Mouse (Mus musculus): ENCODE measurements around the gene Nrcam. TPM values are rescaled to one million over a fixed set of nuclear protein-coding genes. Genes with fewer than 3 reads are reported as not detected.
"Not testable (repeated sequence)": the region's sequence is repeated elsewhere in the genome, so short reads cannot be mapped to it uniquely, and the experiment has no call there.

Nrcam gene
- polyA plus RNA-seq (2012; rRNA removed), result 0.06 and 0.10 TPM in 2 replicates

DNA sequence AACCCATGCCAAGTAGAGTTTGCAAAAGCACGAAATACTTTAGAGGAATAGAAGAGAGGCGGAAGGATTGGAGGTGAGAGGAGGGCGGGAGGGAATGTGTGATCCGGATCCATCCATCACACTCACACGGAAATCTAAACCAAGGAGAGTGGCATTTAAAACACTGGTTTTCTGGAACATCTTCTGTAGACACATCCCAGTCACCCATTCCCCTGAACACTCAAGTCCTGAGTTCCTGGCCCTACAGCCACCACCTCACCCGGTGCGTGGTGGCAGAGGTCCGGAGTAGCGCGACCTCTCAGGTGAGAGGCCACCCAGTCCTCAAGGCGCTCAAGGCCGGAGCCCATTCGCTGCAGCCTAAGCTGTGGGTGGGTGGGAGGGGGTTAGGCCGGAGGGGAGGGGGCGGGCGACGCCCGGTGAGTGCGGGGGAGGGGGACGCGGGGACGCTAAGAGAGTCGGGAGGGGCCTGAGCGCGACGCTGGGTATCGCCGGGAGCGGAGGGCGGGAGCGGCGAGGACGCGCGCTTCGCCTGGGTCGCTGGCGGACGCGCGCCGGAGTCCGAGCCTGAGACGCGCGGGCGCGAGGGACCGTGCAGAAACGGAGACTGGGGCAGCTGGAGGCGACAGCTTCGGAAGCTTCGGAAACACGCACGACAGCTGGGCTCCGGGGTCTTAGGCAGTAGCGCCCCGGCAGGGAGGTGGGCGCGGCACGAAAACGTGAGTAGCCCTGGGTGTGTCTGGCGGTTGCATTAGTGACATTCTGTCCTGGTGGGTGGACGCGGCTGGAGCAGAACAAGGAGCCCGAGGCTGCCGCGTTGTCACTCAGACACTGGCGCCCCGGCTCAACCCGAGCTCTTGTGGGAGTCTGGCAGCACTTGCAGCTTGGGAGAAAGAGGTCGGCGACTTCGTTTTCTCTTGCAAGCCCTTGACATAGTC lies at the start of gene Nrcam:
Gene Nrcam (plus strand): TSS at position 505 of the 935 bp plus-strand sequence.
- Histone ChIP-seq H3K4me1 (ENCODE audit: control insufficient read depth, insufficient read depth, insufficient read length, low read length) (peaks cover 9% of the 10 kb centered on the region), H3K36me3 (ENCODE audit: control insufficient read depth, insufficient read depth, low read length) (no peaks in the 10 kb centered on the region), H3K27me3 (ENCODE audit: control insufficient read depth, insufficient read depth, low read length) (peaks cover 22% of the 10 kb centered on the region; the same call in 1 of the 2 replicates), H3K27ac (ENCODE audit: insufficient read depth, low read depth, low read length) (no peak within 1 kb of the TSS), H3K4me3 (ENCODE audit: low read depth, low read length) (peak within 1 kb of the TSS; percentile 65)
- TF ChIP-seq POLR2A (IDR thresholded peaks at IDR 0.05; ENCODE audit: low read depth, low read length) (no peak), CTCF (IDR thresholded peaks at IDR 0.05; ENCODE audit: extremely low read depth, insufficient read length, insufficient replicate concordance, low read depth, low read length) (no peak)
- 4% methylated on average over 74 of the region's 74 CpGs for WGBS

DNA sequence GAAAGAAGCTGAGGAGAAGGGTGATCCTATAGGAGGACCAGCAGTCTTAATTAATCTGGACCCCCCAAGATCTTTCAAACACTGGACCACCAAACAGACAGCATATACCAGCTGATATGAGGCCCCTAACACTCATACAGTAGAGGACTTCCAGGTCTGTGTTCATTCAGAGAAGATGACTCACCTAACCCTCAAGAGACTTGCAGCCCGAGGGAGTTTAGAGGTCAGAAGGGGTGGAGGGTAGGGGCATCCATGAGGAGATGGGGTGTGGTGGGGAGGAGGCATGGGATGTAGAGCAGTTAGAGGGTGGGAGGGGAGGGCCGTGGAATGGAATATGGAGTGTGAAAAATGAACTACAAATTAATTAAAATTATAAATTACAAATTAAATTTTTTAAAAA lies 48.5 kb upstream of the Nrcam start:
- H3K4me1 ChIP-seq (ENCODE audit: control insufficient read depth, insufficient read depth, insufficient read length, low read length); H3K4me3 ChIP-seq (ENCODE audit: low read depth, low read length); H3K27me3 ChIP-seq (ENCODE audit: control insufficient read depth, insufficient read depth, low read length); H3K27ac ChIP-seq (ENCODE audit: insufficient read depth, low read depth, low read length); H3K36me3 ChIP-seq (ENCODE audit: control insufficient read depth, insufficient read depth, low read length): not testable (repeated sequence)
- WGBS, result 41% methylated on average over 2 of the region's 2 CpGs

DNA sequence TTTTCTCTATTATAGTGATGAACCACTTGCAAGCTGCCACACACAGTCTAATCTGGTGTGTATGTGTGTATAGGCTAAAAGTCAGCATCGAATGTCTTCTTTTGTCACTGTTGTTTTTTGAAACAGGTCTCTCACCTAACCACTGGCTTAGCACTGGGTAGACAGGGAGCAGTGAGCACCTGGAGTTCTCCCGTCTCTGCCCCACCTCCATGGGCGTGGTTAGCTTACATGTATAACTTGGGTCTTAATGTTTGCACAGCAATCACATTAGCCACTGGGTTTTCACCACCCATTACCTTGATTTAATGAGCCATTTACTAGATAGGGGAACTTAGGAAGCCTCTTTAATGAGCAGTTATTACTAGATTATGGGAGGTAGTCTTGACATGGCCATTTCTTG lies 47.2 kb upstream of the Nrcam start:
- H3K4me3 ChIP-seq (ENCODE audit: low read depth, low read length), result no peak overlapping the region
- TF ChIP-seq CTCF (IDR thresholded peaks at IDR 0.05; ENCODE audit: extremely low read depth, insufficient read length, insufficient replicate concordance, low read depth, low read length), result no peak
- no peak for TF ChIP-seq POLR2A (IDR thresholded peaks at IDR 0.05; ENCODE audit: low read depth, low read length)
- H3K27me3 ChIP-seq (ENCODE audit: control insufficient read depth, insufficient read depth, low read length), result no peaks in the 10 kb centered on the region
- WGBS, result 37% methylated on average over 3 of the region's 3 CpGs
- H3K4me1 ChIP-seq (ENCODE audit: control insufficient read depth, insufficient read depth, insufficient read length, low read length), result peaks cover 3% of the 10 kb centered on the region; the same call in 1 of the 2 replicates
- H3K36me3 ChIP-seq (ENCODE audit: control insufficient read depth, insufficient read depth, low read length), result peaks cover 8% of the 10 kb centered on the region
- no peak overlapping the region for H3K27ac ChIP-seq (ENCODE audit: insufficient read depth, low read depth, low read length)

DNA sequence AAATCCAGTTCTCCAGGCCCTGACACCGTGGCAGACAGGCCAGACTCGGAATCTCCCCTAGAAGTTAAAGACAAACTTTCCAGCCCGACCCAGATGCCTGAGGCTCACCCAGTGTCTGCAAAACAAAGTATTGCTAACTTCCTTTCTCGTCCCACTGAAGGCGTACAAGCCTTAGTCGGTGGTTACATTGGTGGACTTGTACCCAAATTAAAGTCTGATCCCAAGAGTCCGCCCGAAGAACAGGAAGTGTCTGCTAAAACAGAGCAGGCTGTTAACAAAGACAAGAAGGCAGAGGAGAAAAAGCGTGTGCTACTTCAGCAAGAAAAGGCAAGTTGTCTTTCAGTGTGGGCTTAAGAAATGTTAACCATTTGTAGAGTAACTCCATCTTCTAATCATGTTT lies 45.3 kb upstream of the Nrcam start:
- H3K4me1 ChIP-seq (ENCODE audit: control insufficient read depth, insufficient read depth, insufficient read length, low read length), result peaks cover 3% of the 10 kb centered on the region; the same call in 1 of the 2 replicates
- no peaks in the 10 kb centered on the region for H3K27me3 ChIP-seq (ENCODE audit: control insufficient read depth, insufficient read depth, low read length)
- H3K4me3 ChIP-seq (ENCODE audit: low read depth, low read length), result no peak overlapping the region
- no peak overlapping the region for H3K27ac ChIP-seq (ENCODE audit: insufficient read depth, low read depth, low read length)
- no peak for TF ChIP-seq CTCF (IDR thresholded peaks at IDR 0.05; ENCODE audit: extremely low read depth, insufficient read length, insufficient replicate concordance, low read depth, low read length)
- no peak for TF ChIP-seq POLR2A (IDR thresholded peaks at IDR 0.05; ENCODE audit: low read depth, low read length)
- H3K36me3 ChIP-seq (ENCODE audit: control insufficient read depth, insufficient read depth, low read length), result peaks cover 13% of the 10 kb centered on the region
- 66% methylated on average over 9 of the region's 9 CpGs for WGBS

DNA sequence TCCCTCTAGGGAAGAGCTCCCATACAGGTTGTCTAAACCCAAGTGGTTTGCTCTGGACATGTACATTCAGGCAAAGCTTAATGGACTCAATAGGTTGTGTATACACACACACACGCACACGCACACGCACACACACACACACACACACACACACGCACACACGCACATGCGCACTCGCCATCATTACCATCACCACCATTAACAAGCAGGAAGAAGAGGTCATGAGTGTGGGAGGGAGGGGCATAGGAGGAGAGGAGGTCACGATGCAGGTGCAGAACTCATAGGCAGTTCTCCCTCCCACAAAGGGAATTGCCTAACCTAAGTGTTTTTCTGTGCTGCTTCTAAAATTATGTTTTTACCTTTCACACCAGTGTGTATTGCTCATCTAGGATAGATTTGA lies 41.7 kb upstream of the Nrcam start:
- Histone ChIP-seq H3K27me3 (ENCODE audit: control insufficient read depth, insufficient read depth, low read length) (no peaks in the 10 kb centered on the region), H3K4me1 (ENCODE audit: control insufficient read depth, insufficient read depth, insufficient read length, low read length) (no peaks in the 10 kb centered on the region), H3K27ac (ENCODE audit: insufficient read depth, low read depth, low read length) (no peak overlapping the region), H3K36me3 (ENCODE audit: control insufficient read depth, insufficient read depth, low read length) (peaks cover 29% of the 10 kb centered on the region), H3K4me3 (ENCODE audit: low read depth, low read length) (no peak overlapping the region)
- no peak for TF ChIP-seq POLR2A (IDR thresholded peaks at IDR 0.05; ENCODE audit: low read depth, low read length)
- TF ChIP-seq CTCF (IDR thresholded peaks at IDR 0.05; ENCODE audit: extremely low read depth, insufficient read length, insufficient replicate concordance, low read depth, low read length), result no peak
- 91% methylated on average over 8 of the region's 8 CpGs for WGBS

DNA sequence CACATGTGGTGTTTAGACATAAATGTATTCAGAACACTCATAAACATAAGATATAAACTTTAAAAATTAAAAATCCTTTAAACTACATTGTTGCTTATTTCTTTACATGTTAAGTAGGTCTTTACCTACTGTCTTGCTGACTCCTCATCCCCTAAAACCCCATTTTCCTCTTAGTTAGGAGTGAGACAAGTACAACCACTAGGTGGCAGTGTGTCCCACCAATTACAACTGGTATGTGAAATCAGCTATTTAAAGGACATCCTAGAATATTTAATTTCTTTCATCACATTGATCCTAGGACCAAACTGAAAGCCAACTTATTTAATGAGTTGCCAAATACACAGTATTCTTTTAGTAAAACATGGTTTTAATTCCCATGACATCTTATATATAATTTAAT lies 36.4 kb upstream of the Nrcam start:
- Histone ChIP-seq H3K36me3 (ENCODE audit: control insufficient read depth, insufficient read depth, low read length) (peaks cover 20% of the 10 kb centered on the region), H3K4me3 (ENCODE audit: low read depth, low read length) (no peak overlapping the region), H3K27me3 (ENCODE audit: control insufficient read depth, insufficient read depth, low read length) (no peaks in the 10 kb centered on the region), H3K4me1 (ENCODE audit: control insufficient read depth, insufficient read depth, insufficient read length, low read length) (no peaks in the 10 kb centered on the region), H3K27ac (ENCODE audit: insufficient read depth, low read depth, low read length) (no peak overlapping the region)
- no peak for TF ChIP-seq CTCF (IDR thresholded peaks at IDR 0.05; ENCODE audit: extremely low read depth, insufficient read length, insufficient replicate concordance, low read depth, low read length)
- TF ChIP-seq POLR2A (IDR thresholded peaks at IDR 0.05; ENCODE audit: low read depth, low read length), result no peak

DNA sequence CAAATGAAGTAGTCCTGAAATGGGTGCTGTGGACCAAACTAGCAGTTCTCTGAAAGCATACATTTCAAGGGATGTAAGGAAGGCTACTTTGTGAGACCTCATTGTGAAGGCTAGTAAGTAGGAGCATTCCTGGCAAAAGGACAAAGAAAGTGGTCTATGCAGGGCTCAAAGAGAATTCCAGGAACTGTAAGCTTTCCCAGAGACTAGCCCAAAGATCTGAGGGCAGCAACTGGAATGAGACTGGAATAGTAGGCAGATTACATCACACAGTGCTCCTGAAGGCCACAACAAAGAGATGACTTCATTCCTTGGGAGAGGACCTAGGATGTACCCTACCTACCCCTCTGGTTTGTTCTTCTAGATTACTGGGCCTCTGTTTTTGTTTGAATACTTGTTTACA lies 27.9 kb upstream of the Nrcam start:
- TF ChIP-seq CTCF (IDR thresholded peaks at IDR 0.05; ENCODE audit: extremely low read depth, insufficient read length, insufficient replicate concordance, low read depth, low read length), result no peak
- no peak for TF ChIP-seq POLR2A (IDR thresholded peaks at IDR 0.05; ENCODE audit: low read depth, low read length)
- Histone ChIP-seq H3K36me3 (ENCODE audit: control insufficient read depth, insufficient read depth, low read length) (peaks cover 16% of the 10 kb centered on the region), H3K27ac (ENCODE audit: insufficient read depth, low read depth, low read length) (no peak overlapping the region), H3K4me3 (ENCODE audit: low read depth, low read length) (no peak overlapping the region), H3K27me3 (ENCODE audit: control insufficient read depth, insufficient read depth, low read length) (no peaks in the 10 kb centered on the region), H3K4me1 (ENCODE audit: control insufficient read depth, insufficient read depth, insufficient read length, low read length) (no peaks in the 10 kb centered on the region)

Data from small intestine, adult 2 months (tissue).